Mouse (Mus musculus) embryonic facial prominence, embryonic 14.5 days (tissue): ENCODE measurements at regions not wholly inside any gene's neighbourhood (a gene's known extent, or its start where the extent isn't known, plus 50 kb on each side); places are given as distances from the start of the nearest gene placed in this dataset.

Experiments used
- ATAC-seq: fragments of 200-750 bp; cut with Nextera tagmentation; 2 replicates; pipeline ENCODE4 v1.8.0; 2017; ENCODE audit warnings: low read depth, moderate number of reproducible peaks, moderate TSS enrichment
- DNase-seq: peaks from one replicate; pipeline ENCODE4 v3.0.0-alpha.2; 2015; ENCODE audit warnings: low spot score
- H3K27ac ChIP-seq: fragments of 300-500 bp; sonication (generic); replicated peaks from 2 replicates; pipeline ENCODE4 v1.5.1; 2014; ENCODE audit warnings: low read depth, mild to moderate bottlenecking, low read length, moderate library complexity
- H3K27me3 ChIP-seq: fragments of 300-500 bp; sonication (generic); replicated peaks from 2 replicates; pipeline ENCODE4 v1.6.1; 2014; ENCODE audit warnings: low read length; ENCODE audit not compliant: control insufficient read depth, insufficient read depth
- H3K36me3 ChIP-seq: fragments of 300-500 bp; sonication (generic); 2 replicates; pipeline ENCODE4 v1.6.1; 2014; ENCODE audit warnings: low read length, mixed read lengths; ENCODE audit not compliant: control insufficient read depth, insufficient read depth
- H3K4me1 ChIP-seq: fragments of 300-500 bp; sonication (generic); 2 replicates; pipeline ENCODE4 v1.6.1; 2014; ENCODE audit warnings: antibody characterized with exemption, low read length; ENCODE audit not compliant: control insufficient read depth, insufficient read depth
- H3K4me2 ChIP-seq: fragments of 300-500 bp; sonication (generic); 2 replicates; pipeline ENCODE4 v1.6.1; 2014; ENCODE audit warnings: low read depth, mild to moderate bottlenecking, low read length, moderate library complexity, mixed read lengths
- H3K4me3 ChIP-seq: fragments of 300-500 bp; sonication (generic); 2 replicates; pipeline ENCODE4 v1.5.1; 2014; ENCODE audit warnings: low read depth, mild to moderate bottlenecking, low read length
- H3K9ac ChIP-seq: fragments of 300-500 bp; sonication (generic); 2 replicates; pipeline ENCODE4 v1.6.1; 2014; ENCODE audit warnings: low read depth, mild to moderate bottlenecking, low read length, moderate library complexity, mixed read lengths
- H3K9me3 ChIP-seq: fragments of 300-500 bp; sonication (generic); 2 replicates; pipeline ENCODE4 v1.6.1; 2016; ENCODE audit warnings: low read length; ENCODE audit not compliant: control insufficient read depth
- WGBS: fragments of 180-500 bp; shearing (Covaris S2); extraction: QIAGEN DNeasy Blood & Tissue Kit; methylation state at CpG from one replicate; pipeline ENCODE4 v1.1.7; 2014; 5-methylcytosine and 5-hydroxymethylcytosine counted together

- H3K27ac ChIP-seq = no peak overlapping the region
- 55% methylated on average over 4 of the region's 4 CpGs for WGBS
- H3K9ac ChIP-seq = no peak overlapping the region
- no peaks in the 10 kb centered on the region for H3K36me3 ChIP-seq
- H3K4me2 ChIP-seq = no peak overlapping the region
- ATAC-seq = no peak
- H3K4me3 ChIP-seq = no peak overlapping the region
- no peaks in the 10 kb centered on the region for H3K9me3 ChIP-seq
- 0 out of 2 replicates have a peak, but pooled peaks cover 4% of the 10 kb centered on the region for H3K4me1 ChIP-seq
- no peak for DNase-seq
- no peaks in the 10 kb centered on the region for H3K27me3 ChIP-seq
Measured at GRCm38 (mm10) chr2:9360020-9360419, 521.0 kb upstream of the 4930412O13Rik start.

GRCm38 (mm10) chr2:9367801-9368584 is 513.1 kb upstream of the 4930412O13Rik start:
- no peak overlapping the region for H3K4me2 ChIP-seq
- H3K27ac ChIP-seq = no peak overlapping the region
- DNase-seq = no peak
- no peak overlapping the region for H3K4me3 ChIP-seq
- no peaks in the 10 kb centered on the region for H3K27me3 ChIP-seq
- H3K9me3 ChIP-seq = no peaks in the 10 kb centered on the region
- no peak for ATAC-seq
- no peaks in the 10 kb centered on the region for H3K4me1 ChIP-seq
- no peaks in the 10 kb centered on the region for H3K36me3 ChIP-seq
- H3K9ac ChIP-seq = no peak overlapping the region
- 88% methylated on average over 8 of the region's 8 CpGs for WGBS

GRCm38 (mm10) chr2:9369572-9369971 is 511.5 kb upstream of the 4930412O13Rik start:
- no peak overlapping the region for H3K27ac ChIP-seq
- H3K27me3 ChIP-seq = no peaks in the 10 kb centered on the region
- H3K4me2 ChIP-seq = no peak overlapping the region
- H3K4me3 ChIP-seq = no peak overlapping the region
- H3K9ac ChIP-seq = no peak overlapping the region
- 81% methylated on average over 4 of the region's 4 CpGs for WGBS
- ATAC-seq = no peak
- DNase-seq = no peak
- H3K9me3 ChIP-seq = no peaks in the 10 kb centered on the region
- H3K4me1 ChIP-seq = no peaks in the 10 kb centered on the region
- no peaks in the 10 kb centered on the region for H3K36me3 ChIP-seq

GRCm38 (mm10) chr2:9386566-9386965 is 494.5 kb upstream of the 4930412O13Rik start:
- Histone ChIP-seq H3K4me1 (no peaks in the 10 kb centered on the region), H3K36me3 (no peaks in the 10 kb centered on the region), H3K27me3 (no peaks in the 10 kb centered on the region), H3K9me3 (no peaks in the 10 kb centered on the region), H3K27ac (no peak overlapping the region), H3K4me2 (no peak overlapping the region), H3K9ac (no peak overlapping the region), H3K4me3 (no peak overlapping the region)
- WGBS = 68% methylated on average over 2 of the region's 2 CpGs
- DNase-seq (no peak), ATAC-seq (no peak)

GRCm38 (mm10) chr2:9388058-9388457 is 493.0 kb upstream of the 4930412O13Rik start:
- H3K27me3 ChIP-seq = no peaks in the 10 kb centered on the region
- no peaks in the 10 kb centered on the region for H3K4me1 ChIP-seq
- no peak overlapping the region for H3K4me3 ChIP-seq
- no peak overlapping the region for H3K9ac ChIP-seq
- no peak overlapping the region for H3K27ac ChIP-seq
- ATAC-seq = no peak
- no peaks in the 10 kb centered on the region for H3K36me3 ChIP-seq
- DNase-seq = no peak
- no peak overlapping the region for H3K4me2 ChIP-seq
- WGBS = 78% methylated on average over 3 of the region's 3 CpGs
- H3K9me3 ChIP-seq = no peaks in the 10 kb centered on the region

GRCm38 (mm10) chr2:9395379-9395999 is 485.6 kb upstream of the 4930412O13Rik start:
- H3K27me3 ChIP-seq = no peaks in the 10 kb centered on the region
- no peak for DNase-seq
- no peak overlapping the region for H3K9ac ChIP-seq
- H3K4me3 ChIP-seq = no peak overlapping the region
- H3K9me3 ChIP-seq = no peaks in the 10 kb centered on the region
- no peak overlapping the region for H3K27ac ChIP-seq
- WGBS = 76% methylated on average over 9 of the region's 9 CpGs
- no peak overlapping the region for H3K4me2 ChIP-seq
- ATAC-seq = no peak
- no peaks in the 10 kb centered on the region for H3K4me1 ChIP-seq
- H3K36me3 ChIP-seq = no peaks in the 10 kb centered on the region

- Histone ChIP-seq H3K27ac (no peak overlapping the region), H3K9me3 (no peaks in the 10 kb centered on the region), H3K27me3 (no peaks in the 10 kb centered on the region), H3K36me3 (no peaks in the 10 kb centered on the region), H3K4me3 (no peak overlapping the region), H3K4me2 (no peak overlapping the region), H3K4me1 (no peaks in the 10 kb centered on the region), H3K9ac (no peak overlapping the region)
- DNase-seq (peak; percentile 22), ATAC-seq (no peak)
- 68% methylated on average over 7 of the region's 7 CpGs for WGBS
Measured at GRCm38 (mm10) chr2:9401461-9401860, 479.6 kb upstream of the 4930412O13Rik start.

- 72% methylated on average over 2 of the region's 2 CpGs for WGBS
- no peak overlapping the region for H3K4me2 ChIP-seq
- no peak overlapping the region for H3K27ac ChIP-seq
- no peak overlapping the region for H3K9ac ChIP-seq
- H3K4me3 ChIP-seq = no peak overlapping the region
- H3K4me1 ChIP-seq = no peaks in the 10 kb centered on the region
- ATAC-seq (no peak), DNase-seq (no peak)
- no peaks in the 10 kb centered on the region for H3K9me3 ChIP-seq
- H3K36me3 ChIP-seq = no peaks in the 10 kb centered on the region
- H3K27me3 ChIP-seq = no peaks in the 10 kb centered on the region
Measured at GRCm38 (mm10) chr2:9402281-9402680, 478.8 kb upstream of the 4930412O13Rik start.

- WGBS = 49% methylated on average over 7 of the region's 7 CpGs
Measured at GRCm38 (mm10) chr2:9409075-9409474, 472.0 kb upstream of the 4930412O13Rik start.

More at GRCm38 (mm10) chr2:9409075-9409474, 472.0 kb upstream of the 4930412O13Rik start:
- no peaks in the 10 kb centered on the region for H3K36me3 ChIP-seq
- no peak overlapping the region for H3K4me2 ChIP-seq
- no peak for DNase-seq
- no peak overlapping the region for H3K4me3 ChIP-seq
- no peaks in the 10 kb centered on the region for H3K4me1 ChIP-seq
- H3K9ac ChIP-seq = no peak overlapping the region
- no peak for ATAC-seq
- no peak overlapping the region for H3K27ac ChIP-seq
- H3K9me3 ChIP-seq = no peaks in the 10 kb centered on the region
- H3K27me3 ChIP-seq = no peaks in the 10 kb centered on the region
